Mouse (Mus musculus) naive thymus-derived CD4-positive, alpha-beta T cell, adult 2 months (primary cell): ENCODE results near the gene Ly6g5b.

Experiments used
- DNase-seq: peaks from one replicate; pipeline ENCODE4 v3.0.0-alpha.2; 2011; ENCODE audit warnings: low read depth

The Ly6g5b gene

GRCm38 (mm10) chr17:35080248-35080647 lies 35.0 kb downstream of the Ly6g5b start:
- DNase-seq: no peak

DNA sequence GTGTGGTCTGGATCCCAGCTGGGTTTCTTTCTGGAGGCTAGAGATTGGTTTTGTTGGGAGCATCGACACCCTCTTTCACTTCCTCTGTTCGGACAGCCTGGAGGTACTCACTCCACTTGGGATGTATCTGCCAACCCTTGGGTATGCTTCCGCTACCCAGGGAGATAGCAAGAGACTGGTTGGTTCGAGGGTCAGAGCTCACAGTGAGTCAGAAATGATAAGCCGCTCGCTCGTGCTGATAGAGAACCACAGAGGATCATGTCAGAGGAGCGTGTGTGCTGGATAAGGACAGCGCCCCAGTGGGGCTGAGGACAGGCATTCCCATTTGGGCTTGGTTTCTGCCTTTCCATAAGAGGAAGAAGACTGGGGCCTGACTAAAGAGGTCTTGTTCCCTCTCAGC lies 35.5 kb downstream of the Ly6g5b start:
- no peak for DNase-seq

GRCm38 (mm10) chr17:35077786-35078233 lies 37.4 kb downstream of the Ly6g5b start, which contains the start of gene Ly6g6d:
TSS of gene Ly6g6d (minus strand) at chr17:35078065.
- no peak for DNase-seq

DNA sequence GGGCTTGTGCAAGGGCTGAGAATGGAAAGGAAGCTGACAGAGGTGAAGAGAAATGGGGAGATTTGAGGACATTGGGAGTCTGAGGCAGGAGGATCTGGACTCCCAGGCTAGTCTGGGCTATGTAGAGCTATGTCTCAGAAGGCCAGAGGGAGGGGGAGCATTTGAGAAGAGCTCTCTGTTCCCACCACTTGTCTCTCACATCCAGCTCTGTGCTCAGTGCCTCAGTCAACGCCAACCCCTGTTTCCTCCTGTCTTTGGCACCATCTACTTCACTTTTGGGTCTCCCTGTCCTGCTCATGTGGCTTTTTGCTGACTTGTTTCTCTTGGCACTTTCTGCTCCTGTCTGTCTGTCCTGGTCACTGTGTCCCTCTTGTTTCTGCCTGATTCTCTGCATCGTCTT lies 37.9 kb downstream of the Ly6g5b start:
- no peak for DNase-seq

- no peak for DNase-seq
Observed at GRCm38 (mm10) chr17:35076507-35077176, 38.6 kb downstream of the Ly6g5b start, which contains the start of gene Ly6g6e. TSS of gene Ly6g6e (plus strand) at chr17:35076902.

GRCm38 (mm10) chr17:35074097-35074496 lies 41.1 kb downstream of the Ly6g5b start:
- no peak for DNase-seq

DNA sequence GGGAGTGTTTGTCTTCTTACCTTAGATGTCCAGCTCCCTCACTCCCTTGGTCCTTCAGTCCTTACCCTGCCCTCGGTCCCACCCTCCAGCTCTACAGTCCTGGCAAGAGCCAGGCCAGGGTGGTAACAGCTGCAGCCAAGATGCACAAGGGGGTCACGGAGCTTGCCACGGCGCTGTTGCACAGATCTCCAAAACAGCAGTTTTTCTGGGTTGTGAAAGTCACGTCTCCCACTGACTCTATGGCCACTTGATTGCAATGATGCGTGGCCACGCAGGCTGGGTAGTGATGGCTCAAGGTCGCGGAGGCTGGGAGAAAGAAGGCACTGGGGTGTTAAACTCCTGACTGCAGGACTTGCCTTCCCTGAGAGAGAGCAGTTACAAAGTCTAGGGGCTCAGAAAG lies 43.8 kb downstream of the Ly6g5b start:
- DNase-seq: no peak

DNA sequence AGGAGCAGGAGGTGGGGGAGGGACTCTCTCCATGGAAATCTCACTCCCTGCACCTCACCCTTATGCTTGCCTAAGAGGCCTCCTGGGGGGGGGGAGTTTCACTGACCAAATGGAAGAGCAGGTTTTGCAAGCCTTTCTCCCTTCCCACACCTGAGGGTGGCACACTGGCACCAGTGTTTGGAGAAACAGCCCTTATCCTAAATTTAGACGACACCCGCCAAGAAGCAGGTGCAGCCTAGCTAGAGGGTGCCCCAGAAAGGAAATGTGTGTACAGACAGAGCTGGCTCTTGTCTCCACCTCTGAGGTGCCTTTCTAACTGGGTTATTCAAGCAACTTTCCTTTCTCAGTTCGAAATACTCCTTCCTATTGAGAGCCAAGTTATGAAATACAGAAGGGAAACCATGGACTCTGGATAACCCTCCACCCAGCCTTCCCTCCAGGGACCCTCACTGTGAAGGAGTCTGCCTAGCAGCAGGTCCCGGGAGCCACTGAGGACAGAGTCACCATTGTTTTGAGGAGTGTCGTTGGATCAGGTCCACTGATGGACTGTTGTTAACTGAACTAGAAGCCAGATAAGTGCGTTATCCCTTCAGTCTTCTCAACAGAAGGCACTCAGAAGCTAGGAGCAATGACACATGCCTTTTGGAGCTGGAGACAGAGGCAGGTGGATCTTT lies 44.5 kb downstream of the Ly6g5b start:
- no peak for DNase-seq

- no peak for DNase-seq
Observed at GRCm38 (mm10) chr17:35068213-35068914, 46.9 kb downstream of the Ly6g5b start.

DNA sequence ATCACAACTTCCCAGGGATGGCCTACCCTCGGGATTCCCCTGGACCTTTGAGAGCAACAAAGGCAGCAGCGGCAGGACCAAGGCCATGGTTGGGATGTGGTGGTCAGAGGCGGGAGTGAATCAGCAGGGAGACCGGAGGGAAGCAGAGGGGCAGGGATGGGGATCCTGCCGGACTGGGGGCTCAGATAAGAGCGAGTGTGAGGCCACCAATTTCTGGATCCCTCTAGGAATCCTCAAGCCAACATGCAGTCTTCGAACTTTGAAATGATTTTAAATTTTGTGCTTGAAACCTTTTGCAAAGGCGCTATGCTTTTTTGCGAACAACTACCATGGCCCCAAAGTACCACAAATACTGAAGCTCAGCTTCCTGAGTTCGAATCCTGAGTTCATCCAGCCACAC lies 49.1 kb downstream of the Ly6g5b start, which contains the start of gene Mpig6b:
Gene Mpig6b (minus strand): TSS at position 101 of the 400 bp plus-strand sequence.
- DNase-seq: no peak

DNA sequence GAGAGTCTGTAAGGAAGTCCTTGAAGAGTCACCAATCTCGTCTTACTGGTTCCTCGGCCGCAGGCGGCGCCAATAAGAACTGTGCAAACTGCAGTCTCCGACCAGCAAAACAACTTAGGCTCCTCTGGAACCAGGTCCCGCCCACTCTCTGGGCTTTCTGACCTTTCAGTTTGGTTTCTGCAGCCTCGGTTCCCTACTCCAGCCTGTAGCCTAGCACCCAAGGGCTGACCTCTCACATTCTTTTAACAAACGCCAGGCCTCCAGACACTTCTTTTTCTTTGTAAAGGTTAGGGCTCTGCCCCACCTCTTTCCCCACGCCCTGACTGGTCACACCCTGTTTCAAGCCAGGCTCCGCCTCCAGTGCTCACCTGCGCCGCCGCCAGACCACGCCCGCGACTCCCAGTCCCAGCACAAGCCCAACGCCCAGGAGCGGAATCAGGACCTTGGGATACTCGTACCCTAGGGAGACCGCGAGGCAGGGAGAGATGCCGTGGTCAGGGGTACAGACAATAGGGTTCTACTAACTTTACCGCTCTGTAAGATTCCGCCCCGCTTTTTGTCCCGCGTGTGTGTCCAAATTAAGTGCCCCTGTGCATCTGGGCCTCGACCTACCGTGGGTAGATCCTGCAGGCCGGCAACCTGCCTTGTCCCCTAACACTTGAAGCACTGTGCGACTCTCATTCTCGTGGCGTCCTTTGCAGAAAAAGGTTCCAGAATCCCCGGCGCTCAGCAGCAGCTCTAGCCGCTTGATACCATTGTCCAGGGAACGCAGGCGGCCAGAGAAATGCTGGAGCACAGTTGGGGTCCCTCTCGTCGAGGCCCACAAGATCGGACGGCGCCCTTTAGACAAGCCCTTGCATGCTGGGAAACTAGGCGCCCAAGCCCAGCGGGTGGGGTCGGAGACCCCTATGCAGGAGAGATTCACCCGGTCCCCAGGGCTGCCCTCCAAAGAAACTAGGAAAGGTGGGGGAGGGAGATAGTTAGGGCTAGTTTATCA lies 50.0 kb downstream of the Ly6g5b start, which contains the start of gene Ly6g6c:
Gene Ly6g6c (plus strand): TSS at position 438 of the 997 bp plus-strand sequence.
- peak; percentile 54 for DNase-seq

DNA sequence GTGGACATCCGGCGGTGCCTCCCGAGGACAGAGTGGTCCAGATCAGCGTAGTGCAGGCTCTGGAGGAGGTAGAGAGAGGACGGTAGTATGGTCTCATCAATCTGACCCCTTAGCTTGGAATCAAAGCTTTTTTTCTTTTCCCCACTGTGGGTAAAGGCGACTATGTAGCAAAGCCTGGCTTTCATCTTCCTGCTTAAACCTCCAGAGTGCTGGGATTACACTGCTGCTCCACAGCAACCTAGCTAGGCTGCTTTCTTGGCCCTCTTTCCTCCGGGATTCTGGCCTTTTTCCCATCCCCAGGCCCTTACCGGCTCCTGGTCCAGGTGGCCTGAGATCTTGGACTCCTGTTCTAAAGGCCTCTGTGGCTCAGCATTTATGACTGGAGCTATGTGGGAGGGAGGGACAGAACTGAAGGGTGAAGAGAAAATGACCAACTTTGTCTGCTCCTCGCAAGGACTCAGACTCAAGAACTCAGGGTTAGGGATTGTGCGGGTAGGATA lies 50.8 kb downstream of the Ly6g5b start:
- DNase-seq: no peak
